ENCODE assay signal across 9 mouse cellular contexts in the genomic region with DNA sequence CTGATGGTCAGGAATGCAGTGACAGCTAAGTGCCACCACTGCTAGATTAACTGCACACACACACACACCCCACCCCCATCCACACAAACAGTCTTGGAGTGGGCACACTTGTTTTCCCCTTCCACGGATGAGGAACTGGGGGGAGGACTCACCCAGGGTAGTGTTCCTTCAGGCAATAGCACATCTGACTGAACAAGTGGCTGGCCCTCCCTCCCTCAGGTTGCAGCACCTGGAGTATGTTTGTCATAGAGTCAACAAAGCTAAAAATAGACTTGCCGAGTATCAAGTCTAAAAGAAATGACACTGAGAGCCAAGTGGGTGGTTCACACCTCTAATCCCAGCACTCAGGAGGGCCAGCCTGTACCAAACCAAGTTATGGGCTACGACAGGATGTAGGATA.
A peak's percentile ranks its signal among the peaks of the same experiment; 100 is the strongest.
DNase-seq lines count a peak whose midpoint lies in the region; ATAC-seq lines count a peak whose summit lies in the region.
"Had no signal": no experiment of that assay in that cellular context is flagged by ENCODE, and none has a peak within 500 bp of the region (broad histone marks: within the 10 kb centered on the region; RNA-seq: fewer than 3 reads in every experiment).

No protein-coding gene starts in this region.

- no peaks in the 10 kb centered on the region for H3K27me3 ChIP-seq in heart, embryonic 12.5 days (replicated peaks)
- no peaks in the 10 kb centered on the region for H3K27me3 ChIP-seq in heart, embryonic 14.5 days (ENCODE audit: control insufficient read depth, insufficient read depth, low read length)
- H3K27me3 ChIP-seq: limb, embryonic 15.5 days had no signal

- H3K36me3 ChIP-seq in heart, embryonic 12.5 days = no peaks in the 10 kb centered on the region
- H3K36me3 ChIP-seq in heart, embryonic 14.5 days (ENCODE audit: control insufficient read depth, insufficient read depth, low read length) = no peaks in the 10 kb centered on the region
- H3K36me3 ChIP-seq: limb, embryonic 15.5 days had no signal

- intact Hi-C loops in heart, postnatal 36 days (cut with DNase I) = no loop called here

- H3K4me1 ChIP-seq in heart, embryonic 12.5 days (replicated peaks) = peaks cover 68% of the 10 kb centered on the region
- H3K4me1 ChIP-seq in heart, embryonic 14.5 days (ENCODE audit: control insufficient read depth in 2 of 2, insufficient read depth in 2 of 2, low read length in 2 of 2) = peaks cover 48 to 59% of the 10 kb centered on the region in 2 experiments

- 19% methylated on average over 3 of the region's 3 CpGs for WGBS in heart, embryonic 12.5 days
- 10% methylated on average over 3 of the region's 3 CpGs for WGBS in heart, embryonic 14.5 days

- no peak overlapping the region for H3K9ac ChIP-seq in heart, embryonic 12.5 days
- H3K9ac ChIP-seq in heart, embryonic 14.5 days (ENCODE audit: low read length) = no peak overlapping the region
- H3K9ac ChIP-seq: limb, embryonic 15.5 days had no signal

- peak overlapping the region; percentile 18; the same call in 1 of the 2 replicates for H3K4me2 ChIP-seq in heart, embryonic 12.5 days
- H3K4me2 ChIP-seq in heart, embryonic 14.5 days (ENCODE audit: low read length) = peak overlapping the region; percentile 34
- H3K4me2 ChIP-seq: limb, embryonic 15.5 days had no signal

- H3K27ac ChIP-seq in heart, embryonic 12.5 days (ENCODE audit: poor library complexity, severe bottlenecking) = peak overlapping the region; percentile 82
- H3K27ac ChIP-seq in heart, embryonic 14.5 days (replicated peaks in 1 of 2; ENCODE audit: control insufficient read depth in 1 of 2, insufficient read depth in 1 of 2, low read depth in 2 of 2, low read length in 2 of 2) = peak overlapping the region; percentile 85 to 92
- H3K27ac ChIP-seq: limb, embryonic 15.5 days had no signal

- no peaks in the 10 kb centered on the region for H3K9me3 ChIP-seq in heart, embryonic 12.5 days (replicated peaks)
- no peaks in the 10 kb centered on the region for H3K9me3 ChIP-seq in heart, embryonic 14.5 days (ENCODE audit: control insufficient read depth, low read length)
- H3K9me3 ChIP-seq: limb, embryonic 15.5 days had no signal

- no peak overlapping the region for H3K4me3 ChIP-seq in heart, embryonic 12.5 days
- H3K4me3 ChIP-seq in heart, embryonic 14.5 days (ENCODE audit: control insufficient read depth in 1 of 2, insufficient read depth in 1 of 2, low read depth in 1 of 2, low read length in 2 of 2) = no peak overlapping the region
- H3K4me3 ChIP-seq: limb, embryonic 15.5 days had no signal

- DNase-seq in heart, postnatal 36 days = no peak
- peak; percentile 28 to 75 for DNase-seq in kidney, postnatal 25 days
- DNase-seq in skeletal muscle tissue, adult 2 months (ENCODE audit: low read depth, low spot score) = peak; percentile 50
- no peak for DNase-seq in layer of hippocampus, adult 18-20 months (ENCODE audit: low spot score in 2 of 2)
- DNase-seq in ovary, postnatal 10 days (ENCODE audit: low spot score) = no peak
- no peak for DNase-seq in testis, postnatal 10 days (ENCODE audit: low spot score)

- ATAC-seq in heart, embryonic 12.5 days (ENCODE audit: insufficient number of reproducible peaks, low FRiP score) = no peak
- ATAC-seq in heart, embryonic 14.5 days (ENCODE audit: insufficient number of reproducible peaks, insufficient read depth, low FRiP score, low read depth) = 0 out of 2 replicates have a peak, but pooled peaks have one; percentile 5

Comparison
In these comparisons a context has a peak if more than half of its experiments do, and no peak if none do; other contexts are left out.
1. DNase-seq: peak in kidney, postnatal 25 days (2 of 2) and skeletal muscle tissue, adult 2 months (single experiment); none in heart, postnatal 36 days (0 of 2), layer of hippocampus, adult 18-20 months (0 of 2), ovary, postnatal 10 days (single experiment) and testis, postnatal 10 days (single experiment).